Mouse (Mus musculus): ENCODE results near the gene Slc16a2.

The Slc16a2 gene

GRCm38 (mm10) chrX:103652048-103652447 lies 169.7 kb downstream of the Slc16a2 start:
- no peak for DNase-seq (ENCODE audit: low read depth, low spot score)
